Mouse (Mus musculus) myocyte (in vitro differentiated cells): ENCODE data around the gene Klhl12.

Source experiments
- E2F4 ChIP-seq: IDR thresholded peaks from one replicate; pipeline ENCODE4 v1.6.1; 2011; ENCODE audit warnings: mild to moderate bottlenecking, control low read depth, moderate library complexity; ENCODE audit not compliant: insufficient read depth
- MAX ChIP-seq: IDR thresholded peaks from one replicate; pipeline ENCODE4 v1.6.1; 2011; ENCODE audit warnings: low read depth, mild to moderate bottlenecking, control low read depth
- MYOD1 ChIP-seq, 3 experiments: IDR thresholded peaks; one replicate each; pipeline ENCODE4 v1.6.1; 2011; ENCODE audit warnings: control low read depth in 2 of 3, low read depth in 2 of 3, mild to moderate bottlenecking in 2 of 3, moderate library complexity in 1 of 3; ENCODE audit not compliant: insufficient read length in 2 of 3, control insufficient read depth in 1 of 3
- MYOG ChIP-seq, 3 experiments: IDR thresholded peaks; one replicate each; pipeline ENCODE4 v1.6.1; 2011; ENCODE audit warnings: control low read depth in 2 of 3, low read depth in 2 of 3, mild to moderate bottlenecking in 2 of 3; ENCODE audit not compliant: insufficient read length in 2 of 3, control insufficient read depth in 1 of 3, insufficient read depth in 1 of 3
- POLR2A ChIP-seq: IDR thresholded peaks from one replicate; pipeline ENCODE4 v1.6.1; 2011; ENCODE audit warnings: low read depth, mild to moderate bottlenecking, control low read depth, moderate library complexity; ENCODE audit not compliant: insufficient read length
- USF1 ChIP-seq: IDR thresholded peaks from one replicate; pipeline ENCODE4 v1.6.1; 2011; ENCODE audit warnings: low read depth, mild to moderate bottlenecking, control low read depth, moderate library complexity

- TF ChIP-seq USF1: no peak
- no peak for TF ChIP-seq POLR2A
- no peak for TF ChIP-seq MYOD1 (IDR thresholded peaks at IDR 0.05; ENCODE audit: control insufficient read depth in 1 of 3, insufficient read length in 2 of 3, low read depth in 2 of 3)
- no peak for TF ChIP-seq E2F4
- no peak for TF ChIP-seq MAX
- no peak for TF ChIP-seq MYOG (IDR thresholded peaks at IDR 0.05; ENCODE audit: control insufficient read depth in 1 of 3, insufficient read depth in 1 of 3, insufficient read length in 2 of 3, low read depth in 2 of 3)
These were observed 69.7 kb downstream of the Klhl12 start for GRCm38 (mm10) chr1:134525015-134525414.
